Mouse (Mus musculus) left cerebral cortex, postnatal 14 days (tissue): Measurements from ENCODE around the gene Pip4k2a. TPM values are rescaled to one million over a fixed set of nuclear protein-coding genes. Genes with fewer than 3 reads are reported as not detected.
"Not testable (repeated sequence)": the region's sequence is repeated elsewhere in the genome, so short reads cannot be mapped to it uniquely, and the experiment has no call there.

Source experiments
- DNase-seq, 2 experiments: peaks; one replicate each; pipeline ENCODE4 v3.0.0; 2021 to 2022; ENCODE audit warnings: low spot score in 2 of 2, mixed read lengths in 1 of 2
- intact Hi-C: fragments of 180-260 bp; cut with DNase I; formaldehyde crosslinking; loops from one replicate; pipeline ENCODE4 v1.15.1; 2025
- total RNA-seq, 2 experiments: library from RNA; stranded (reverse); gene quantifications; 2 replicates each; pipeline ENCODE4 v1.2.3; 2021

Pip4k2a gene
- total RNA-seq, 2 experiments from 2014 or later: 40.9 to 41.0 TPM

- DNase-seq: no peak
- intact Hi-C loops: no loop called here
Measured at GRCm38 (mm10) chr2:18911251-18911934, 86.5 kb downstream of the Pip4k2a start.

GRCm38 (mm10) chr2:18910209-18910608 lies 87.7 kb downstream of the Pip4k2a start:
- intact Hi-C loops: no loop called here
- DNase-seq: no peak

- DNase-seq: no peak
- intact Hi-C loops: no loop called here
Measured at GRCm38 (mm10) chr2:18909713-18910112, 88.2 kb downstream of the Pip4k2a start.

- no peak for DNase-seq
- intact Hi-C loops: no loop called here
Measured at GRCm38 (mm10) chr2:18907269-18907668, 90.7 kb downstream of the Pip4k2a start.

- intact Hi-C loops: no loop called here
- DNase-seq: no peak
Measured at GRCm38 (mm10) chr2:18906421-18907084, 91.4 kb downstream of the Pip4k2a start.

GRCm38 (mm10) chr2:18903301-18904068 lies 94.4 kb downstream of the Pip4k2a start:
- intact Hi-C loops: no loop called here

GRCm38 (mm10) chr2:18901133-18901532 lies 96.8 kb downstream of the Pip4k2a start:
- intact Hi-C loops: no loop called here

More at GRCm38 (mm10) chr2:18903301-18904068, 94.4 kb downstream of the Pip4k2a start:
- DNase-seq: no peak

GRCm38 (mm10) chr2:18900635-18901034 lies 97.3 kb downstream of the Pip4k2a start:
- no peak for DNase-seq
- intact Hi-C loops: no loop called here

More at GRCm38 (mm10) chr2:18901133-18901532, 96.8 kb downstream of the Pip4k2a start:
- no peak for DNase-seq

GRCm38 (mm10) chr2:18897742-18898256 lies 100.1 kb downstream of the Pip4k2a start:
- intact Hi-C loops: no loop called here
- DNase-seq: peak in 1 of 2 experiments; percentile 16

- no peak for DNase-seq
- intact Hi-C loops: no loop called here
Measured at GRCm38 (mm10) chr2:18896015-18896414, 101.9 kb downstream of the Pip4k2a start.

GRCm38 (mm10) chr2:18893336-18893735 lies 104.6 kb downstream of the Pip4k2a start:
- DNase-seq, intact Hi-C loops: not testable (repeated sequence)

- DNase-seq: no peak
- intact Hi-C loops: no loop called here
Measured at GRCm38 (mm10) chr2:18891991-18892537, 105.9 kb downstream of the Pip4k2a start.

GRCm38 (mm10) chr2:18890227-18891001 lies 107.5 kb downstream of the Pip4k2a start:
- no peak for DNase-seq
- intact Hi-C loops: no loop called here

GRCm38 (mm10) chr2:18884277-18884676 lies 113.6 kb downstream of the Pip4k2a start:
- no peak for DNase-seq
- intact Hi-C loops: no loop called here

- no peak for DNase-seq
- intact Hi-C loops: loop anchor here (5.0 kb wide), 3 partner anchors 123 to 468 kb away; partner anchors contain the start of genes 4930426L09Rik and Pip4k2a
Measured at GRCm38 (mm10) chr2:18874626-18875025, 123.3 kb downstream of the Pip4k2a start.

- intact Hi-C loops: loop anchor here (5.0 kb wide), 3 partner anchors 123 to 468 kb away; partner anchors contain the start of genes 4930426L09Rik and Pip4k2a
Measured at GRCm38 (mm10) chr2:18874063-18874462, 123.9 kb downstream of the Pip4k2a start.

GRCm38 (mm10) chr2:18873440-18873839 lies 124.5 kb downstream of the Pip4k2a start:
- no peak for DNase-seq
- intact Hi-C loops: loop anchor here (5.0 kb wide), 3 partner anchors 124 to 469 kb away; partner anchors contain the start of genes 4930426L09Rik and Pip4k2a

More at GRCm38 (mm10) chr2:18874063-18874462, 123.9 kb downstream of the Pip4k2a start:
- DNase-seq: no peak

GRCm38 (mm10) chr2:18872797-18873196 lies 125.1 kb downstream of the Pip4k2a start:
- intact Hi-C loops: loop anchor here (5.0 kb wide), 3 partner anchors 125 to 470 kb away; partner anchors contain the start of genes 4930426L09Rik and Pip4k2a
- peak; percentile 71 to 81 for DNase-seq
